Mouse (Mus musculus) hindbrain, embryonic 14.5 days (tissue): Measurements from ENCODE around the gene Arhgef11. TPM values are rescaled to one million over a fixed set of nuclear protein-coding genes. Genes with fewer than 3 reads are reported as not detected.
A peak's percentile ranks its signal among the peaks of the same experiment; 100 is the strongest.

Experiments used
- ATAC-seq: fragments of 200-750 bp; cut with Nextera tagmentation; 2 replicates; pipeline ENCODE4 v1.8.0; 2017; ENCODE audit warnings: moderate number of reproducible peaks, mild to moderate bottlenecking, moderate TSS enrichment, moderate library complexity; ENCODE audit not compliant: low FRiP score
- DNase-seq: peaks from one replicate; pipeline ENCODE4 v3.0.0-alpha.2; 2015; ENCODE audit warnings: low spot score
- H3K27ac ChIP-seq: fragments of 300-500 bp; sonication (generic); 2 replicates; pipeline ENCODE4 v1.5.1; 2014; ENCODE audit warnings: mild to moderate bottlenecking, moderate library complexity
- H3K27me3 ChIP-seq: fragments of 300-500 bp; sonication (generic); 2 replicates; pipeline ENCODE4 v1.6.1; 2014; ENCODE audit warnings: mild to moderate bottlenecking, low read length, mixed read lengths; ENCODE audit not compliant: control insufficient read depth, insufficient read depth
- H3K36me3 ChIP-seq: fragments of 300-500 bp; sonication (generic); replicated peaks from 2 replicates; pipeline ENCODE4 v1.6.1; 2014; ENCODE audit not compliant: control insufficient read depth, insufficient read depth
- H3K4me1 ChIP-seq: fragments of 300-500 bp; sonication (generic); replicated peaks from 2 replicates; pipeline ENCODE4 v1.6.1; 2014; ENCODE audit warnings: antibody characterized with exemption, low read length, mixed read lengths; ENCODE audit not compliant: control insufficient read depth, insufficient read depth
- H3K4me2 ChIP-seq: fragments of 300-500 bp; sonication (generic); replicated peaks from 2 replicates; pipeline ENCODE4 v1.6.1; 2014; ENCODE audit warnings: mild to moderate bottlenecking, moderate library complexity
- H3K4me3 ChIP-seq: fragments of 300-500 bp; sonication (generic); replicated peaks from 2 replicates; pipeline ENCODE4 v1.5.1; 2014; ENCODE audit warnings: mild to moderate bottlenecking, low read length
- H3K9ac ChIP-seq: fragments of 300-500 bp; sonication (generic); 2 replicates; pipeline ENCODE4 v1.6.1; 2014
- H3K9me3 ChIP-seq: fragments of 300-500 bp; sonication (generic); 2 replicates; pipeline ENCODE4 v1.6.1; 2016; ENCODE audit warnings: low read length; ENCODE audit not compliant: control insufficient read depth
- WGBS: fragments of 180-500 bp; shearing (Covaris S2); extraction: QIAGEN DNeasy Blood & Tissue Kit; methylation state at CpG from one replicate; pipeline ENCODE4 v1.1.7; 2014; 5-methylcytosine and 5-hydroxymethylcytosine counted together
- polyA plus RNA-seq: library from polyadenylated mRNA; unstranded; fragments of >200 nt; fragmentation: Nextera tagmentation; extraction: Ambion mirVana; gene quantifications from 2 replicates; pipeline ENCODE4 v1.2.1, GENCODE M21; 2014

Gene Arhgef11
- polyA plus RNA-seq, 1 experiment from 2014 or later, result 27.0 TPM

DNA sequence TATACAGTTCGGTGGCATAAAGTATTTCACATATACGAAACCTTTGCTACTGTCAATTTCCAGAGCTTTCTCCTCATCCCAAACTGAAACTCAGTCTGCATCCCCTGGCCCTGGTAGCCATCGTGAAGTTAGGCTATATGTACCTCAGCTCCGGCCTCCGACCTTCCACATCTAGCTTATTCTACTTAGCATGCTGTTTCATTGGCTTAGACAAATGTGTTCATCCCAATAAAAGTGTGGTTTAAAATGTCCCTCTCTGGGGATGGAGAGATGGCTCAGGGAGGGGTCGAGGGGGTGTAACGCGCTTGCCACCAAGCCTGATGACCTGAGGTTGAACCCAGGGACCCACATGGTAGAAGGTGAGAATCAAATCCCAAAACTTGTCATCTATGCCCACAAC is 152.1 kb downstream of the Arhgef11 start:
- H3K9me3 ChIP-seq, result no peaks in the 10 kb centered on the region
- no peak overlapping the region for H3K27ac ChIP-seq
- ATAC-seq (no peak), DNase-seq (no peak)
- H3K36me3 ChIP-seq, result no peaks in the 10 kb centered on the region
- H3K4me3 ChIP-seq, result no peak overlapping the region
- WGBS, result 73% methylated on average over 8 of the region's 8 CpGs
- no peak overlapping the region for H3K9ac ChIP-seq
- H3K4me2 ChIP-seq, result no peak overlapping the region
- H3K4me1 ChIP-seq, result no peaks in the 10 kb centered on the region
- H3K27me3 ChIP-seq, result peaks cover 28% of the 10 kb centered on the region

DNA sequence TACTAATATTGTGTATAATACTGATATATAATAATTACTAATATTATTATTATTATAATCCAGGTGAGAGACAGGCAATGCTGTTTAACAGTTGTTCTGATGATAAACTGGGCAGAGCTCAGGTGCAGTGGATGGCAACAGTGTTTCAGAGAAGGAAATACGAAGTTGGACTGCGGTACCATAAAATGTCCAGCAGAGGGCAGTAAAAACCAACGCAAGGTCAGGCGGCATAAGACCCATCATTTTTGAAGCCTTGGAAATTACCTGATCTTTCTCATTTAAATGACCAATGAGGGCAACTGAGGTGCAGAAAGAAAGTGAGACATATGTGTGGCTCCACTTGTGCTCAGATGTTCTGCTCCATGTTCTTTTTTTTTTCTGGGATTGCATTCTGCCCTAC is 152.9 kb downstream of the Arhgef11 start:
- Histone ChIP-seq H3K36me3 (no peaks in the 10 kb centered on the region), H3K9me3 (no peaks in the 10 kb centered on the region), H3K4me1 (no peaks in the 10 kb centered on the region), H3K27me3 (peaks cover 25% of the 10 kb centered on the region), H3K27ac (no peak overlapping the region), H3K9ac (no peak overlapping the region), H3K4me2 (no peak overlapping the region), H3K4me3 (no peak overlapping the region)
- DNase-seq (peak; percentile 91), ATAC-seq (no peak)
- under 1% methylated on average over 4 of the region's 4 CpGs for WGBS

DNA sequence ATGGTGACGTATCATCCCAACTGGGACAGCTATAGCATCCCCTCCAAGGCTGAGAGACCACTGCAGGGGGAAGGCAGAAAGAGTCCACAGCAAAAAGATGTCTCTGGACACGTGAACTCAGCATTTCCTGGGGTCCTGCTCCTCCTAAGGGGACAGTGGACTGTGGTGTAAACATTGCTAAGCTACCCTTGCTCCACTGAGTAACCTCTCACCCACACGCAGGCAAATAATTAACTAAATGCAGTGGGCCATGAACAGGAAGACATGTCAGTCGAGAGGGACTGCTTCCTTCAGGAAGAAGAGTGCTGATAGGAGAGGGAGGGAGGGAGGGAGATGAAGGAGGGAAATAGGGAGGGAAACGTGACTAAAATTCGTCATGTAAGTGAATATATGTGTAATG is 153.7 kb downstream of the Arhgef11 start:
- H3K27ac ChIP-seq, result no peak overlapping the region
- no peaks in the 10 kb centered on the region for H3K36me3 ChIP-seq
- H3K4me1 ChIP-seq, result peaks cover 5% of the 10 kb centered on the region; the same call in 1 of the 2 replicates
- 42% methylated on average over 6 of the region's 6 CpGs for WGBS
- no peak overlapping the region for H3K9ac ChIP-seq
- H3K4me2 ChIP-seq, result no peak overlapping the region
- peaks cover 21% of the 10 kb centered on the region for H3K27me3 ChIP-seq
- H3K4me3 ChIP-seq, result no peak overlapping the region
- DNase-seq (no peak), ATAC-seq (no peak)
- no peaks in the 10 kb centered on the region for H3K9me3 ChIP-seq

DNA sequence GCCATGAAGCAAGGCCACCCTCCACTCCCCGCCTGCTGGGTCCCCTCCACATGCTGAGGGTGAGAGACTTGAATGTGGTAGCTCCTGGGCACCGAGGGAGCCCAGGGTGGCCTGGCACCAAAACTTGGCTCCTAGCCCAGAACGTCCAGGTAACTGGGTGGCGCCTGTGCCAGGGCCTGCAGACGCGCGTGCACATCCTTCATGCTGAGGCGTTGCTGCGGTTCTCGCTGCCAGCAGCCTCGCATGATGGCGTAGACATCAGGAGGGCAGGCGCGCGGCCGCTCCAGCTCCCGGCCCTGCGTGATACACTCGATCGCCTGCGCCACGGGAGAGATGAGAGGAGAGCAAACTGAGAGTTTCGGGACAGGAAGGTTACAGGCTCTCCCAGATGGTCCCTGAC is 160.9 kb downstream of the Arhgef11 start:
- Histone ChIP-seq H3K27me3 (no peaks in the 10 kb centered on the region), H3K4me1 (peaks cover 32% of the 10 kb centered on the region), H3K27ac (no peak overlapping the region; the same call in 1 of the 2 replicates), H3K36me3 (no peaks in the 10 kb centered on the region), H3K4me3 (no peak overlapping the region), H3K9me3 (no peaks in the 10 kb centered on the region), H3K4me2 (peak overlapping the region; percentile 30), H3K9ac (peak overlapping the region; percentile 24; the same call in 1 of the 2 replicates)
- WGBS, result 50% methylated on average over 23 of the region's 23 CpGs
- ATAC-seq, result no peak
- no peak for DNase-seq

DNA sequence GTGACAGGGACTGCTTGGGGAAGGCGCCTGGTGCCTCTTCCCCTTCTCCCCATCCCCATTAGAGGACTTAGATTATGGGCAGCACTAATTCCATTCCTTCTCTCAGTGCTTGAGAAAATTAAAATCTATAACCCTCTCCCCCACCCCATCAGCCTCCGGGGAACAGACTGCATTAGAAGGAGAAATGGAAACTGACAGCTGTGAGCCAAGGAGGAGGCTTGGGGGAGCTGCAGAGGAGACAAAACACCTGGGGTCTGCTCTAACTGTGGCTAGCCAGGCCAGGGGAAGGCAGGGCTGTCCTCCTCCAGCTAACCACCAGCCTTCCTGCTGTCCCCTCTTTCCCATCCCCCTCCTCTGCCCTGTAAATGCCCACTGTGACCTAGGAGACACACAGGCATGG is 161.7 kb downstream of the Arhgef11 start:
- Histone ChIP-seq H3K36me3 (no peaks in the 10 kb centered on the region), H3K4me1 (peaks cover 32% of the 10 kb centered on the region), H3K27ac (no peak overlapping the region), H3K9me3 (no peaks in the 10 kb centered on the region), H3K4me2 (0 out of 2 replicates have a peak overlapping the region, but pooled peaks have one; percentile 30), H3K9ac (0 out of 2 replicates have a peak overlapping the region, but pooled peaks have one; percentile 16), H3K4me3 (no peak overlapping the region), H3K27me3 (no peaks in the 10 kb centered on the region)
- 37% methylated on average over 2 of the region's 2 CpGs for WGBS
- ATAC-seq, result no peak
- no peak for DNase-seq

DNA sequence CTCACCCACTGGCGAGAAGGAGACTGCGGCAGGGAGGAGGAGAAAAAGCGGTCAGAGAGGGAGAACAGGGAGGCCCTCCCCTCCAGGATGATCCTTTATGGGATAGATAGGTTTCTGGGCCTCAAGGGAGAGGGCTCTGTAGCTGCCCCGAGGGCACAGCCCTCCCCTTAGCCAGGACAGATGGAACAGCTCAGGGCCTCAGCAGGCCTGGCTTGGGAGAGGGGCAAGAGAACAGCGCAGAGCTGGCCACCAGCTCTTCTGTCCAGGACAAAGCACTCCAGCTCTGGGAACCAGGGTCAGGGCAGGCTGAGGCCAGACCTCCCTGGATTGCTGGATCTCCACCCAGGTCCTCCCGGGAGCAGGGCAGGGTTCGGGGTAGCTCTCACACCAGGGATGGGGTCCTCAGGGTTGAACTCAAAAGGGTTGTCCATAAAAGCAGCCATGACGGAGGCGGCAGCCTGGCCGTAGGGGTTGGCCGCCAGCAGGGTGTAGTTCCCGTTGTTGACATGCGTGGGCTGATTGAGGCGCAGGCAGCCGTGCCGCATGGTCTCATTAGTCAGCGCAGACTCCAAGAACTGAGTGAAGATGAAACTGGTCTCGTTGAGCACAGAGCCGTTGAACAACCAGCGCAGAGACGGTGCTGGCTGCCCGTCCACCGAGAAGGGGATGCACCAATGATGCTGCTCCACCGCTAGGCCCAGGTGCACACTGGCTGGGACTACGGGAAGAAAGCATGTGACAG is 166.1 kb downstream of the Arhgef11 start:
- no peaks in the 10 kb centered on the region for H3K9me3 ChIP-seq
- no peak overlapping the region for H3K9ac ChIP-seq
- peaks cover 11% of the 10 kb centered on the region for H3K4me1 ChIP-seq
- H3K27me3 ChIP-seq, result 0 out of 2 replicates have a peak, but pooled peaks cover 4% of the 10 kb centered on the region
- no peaks in the 10 kb centered on the region for H3K36me3 ChIP-seq
- no peak for DNase-seq
- H3K4me3 ChIP-seq, result no peak overlapping the region
- 76% methylated on average over 25 of the region's 25 CpGs for WGBS
- H3K4me2 ChIP-seq, result no peak overlapping the region
- H3K27ac ChIP-seq, result no peak overlapping the region
- ATAC-seq, result no peak

DNA sequence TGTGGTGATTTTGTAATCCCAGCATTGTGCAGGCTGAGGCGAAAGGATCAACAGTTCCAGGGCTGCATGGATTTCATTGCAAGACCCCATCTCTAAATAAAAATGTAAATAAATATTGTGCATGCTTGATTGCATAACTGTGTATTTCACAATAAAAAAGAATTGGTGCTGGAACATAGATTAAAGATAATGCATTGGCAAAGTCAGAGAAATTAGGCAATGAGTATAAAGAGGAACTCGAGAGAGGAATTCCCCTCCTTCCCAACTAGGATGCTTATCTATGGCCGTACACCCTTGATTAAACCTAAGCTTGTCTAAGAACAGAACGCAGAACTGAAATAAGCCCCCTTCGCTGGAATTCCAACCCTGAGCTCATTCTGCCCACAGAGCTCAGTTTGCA is 167.8 kb downstream of the Arhgef11 start:
- Histone ChIP-seq H3K27me3 (0 out of 2 replicates have a peak, but pooled peaks cover 4% of the 10 kb centered on the region), H3K4me1 (no peaks in the 10 kb centered on the region), H3K27ac (no peak overlapping the region), H3K9me3 (no peaks in the 10 kb centered on the region), H3K4me3 (no peak overlapping the region), H3K36me3 (no peaks in the 10 kb centered on the region), H3K9ac (no peak overlapping the region), H3K4me2 (no peak overlapping the region)
- WGBS, result 85% methylated on average over 5 of the region's 5 CpGs
- DNase-seq (no peak), ATAC-seq (no peak)

DNA sequence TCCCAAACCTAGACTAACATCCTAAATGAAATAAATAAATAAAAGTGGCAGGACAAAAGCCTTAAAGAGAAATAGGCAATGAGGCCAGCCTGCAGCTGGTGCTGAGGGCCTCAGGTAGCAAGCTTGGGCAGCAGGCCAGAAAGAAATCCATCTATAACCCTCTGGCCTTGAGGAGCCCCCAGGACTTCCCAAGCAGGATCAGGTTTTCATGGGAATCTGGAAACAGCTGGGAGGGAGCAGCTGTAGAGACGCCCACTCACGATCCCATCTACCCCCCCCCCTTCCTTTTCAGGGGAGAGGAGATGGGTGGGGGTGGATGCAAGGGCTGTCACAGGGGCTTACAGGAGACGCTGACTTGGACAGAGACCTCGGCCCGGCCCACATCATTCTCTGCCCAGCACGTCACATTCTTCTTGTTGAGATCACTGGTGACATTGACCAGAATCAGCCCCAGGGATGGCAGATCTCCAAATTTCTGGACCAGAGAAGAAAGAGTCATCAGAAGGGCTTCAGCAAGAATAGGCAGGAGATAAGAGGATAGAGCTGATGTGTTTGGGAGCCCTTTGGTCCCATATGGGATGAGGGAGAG is 168.4 kb downstream of the Arhgef11 start:
- no peaks in the 10 kb centered on the region for H3K4me1 ChIP-seq
- ATAC-seq, result no peak
- 0 out of 2 replicates have a peak, but pooled peaks cover 4% of the 10 kb centered on the region for H3K27me3 ChIP-seq
- no peak for DNase-seq
- no peaks in the 10 kb centered on the region for H3K9me3 ChIP-seq
- H3K4me3 ChIP-seq, result no peak overlapping the region
- H3K27ac ChIP-seq, result no peak overlapping the region
- H3K36me3 ChIP-seq, result no peaks in the 10 kb centered on the region
- WGBS, result 52% methylated on average over 6 of the region's 6 CpGs
- no peak overlapping the region for H3K9ac ChIP-seq
- H3K4me2 ChIP-seq, result no peak overlapping the region
